Mouse (Mus musculus) thymus, adult 2 months (tissue): ENCODE results near the gene E4f1. TPM values are rescaled to one million over a fixed set of nuclear protein-coding genes. Genes with fewer than 3 reads are reported as not detected.
A peak's percentile ranks its signal among the peaks of the same experiment; 100 is the strongest.

Source experiments
- DNase-seq: peaks from one replicate; pipeline ENCODE4 v3.0.0; 2021
- H3K27ac ChIP-seq: fragments of 200-500 bp; 2 replicates; pipeline ENCODE4 v1.5.1; 2012; ENCODE audit warnings: low read length, control low read depth; ENCODE audit not compliant: control insufficient read depth, insufficient read depth
- H3K27me3 ChIP-seq: fragments of 200-500 bp; 2 replicates; pipeline ENCODE4 v1.6.1; 2012; ENCODE audit warnings: mild to moderate bottlenecking, low read length, moderate library complexity, mixed read lengths; ENCODE audit not compliant: control insufficient read depth, insufficient read depth
- H3K36me3 ChIP-seq: fragments of 200-500 bp; 2 replicates; pipeline ENCODE4 v1.6.1; 2012; ENCODE audit warnings: mild to moderate bottlenecking, low read length, moderate library complexity; ENCODE audit not compliant: control insufficient read depth, insufficient read depth
- H3K4me1 ChIP-seq: fragments of 200-500 bp; replicated peaks from 2 replicates; pipeline ENCODE4 v1.6.1; 2012; ENCODE audit warnings: low read length; ENCODE audit not compliant: control insufficient read depth, insufficient read depth
- H3K4me3 ChIP-seq: fragments of 200-500 bp; 2 replicates; pipeline ENCODE4 v1.5.1; 2012; ENCODE audit warnings: mild to moderate bottlenecking, low read length, control low read depth, moderate library complexity; ENCODE audit not compliant: control insufficient read depth, insufficient read depth
- CTCF ChIP-seq: fragments of 200-500 bp; IDR thresholded peaks from 2 replicates; pipeline ENCODE4 v1.5.1; 2012; ENCODE audit warnings: mild to moderate bottlenecking, control low read depth, low read length, moderate library complexity, borderline replicate concordance; ENCODE audit not compliant: control insufficient read depth, poor library complexity, insufficient read depth; ENCODE audit errors: extremely low read depth
- POLR2A ChIP-seq: fragments of 200-500 bp; IDR thresholded peaks from 2 replicates; pipeline ENCODE4 v1.6.1; 2012; ENCODE audit warnings: mild to moderate bottlenecking, low read length, control low read depth, moderate library complexity; ENCODE audit not compliant: control insufficient read depth, poor library complexity, insufficient read depth; ENCODE audit errors: extremely low read depth
- WGBS: fragments of 180-500 bp; shearing (Covaris S2); methylation state at CpG from one replicate; pipeline ENCODE4 v1.1.7; 2018; 5-methylcytosine and 5-hydroxymethylcytosine counted together
- polyA plus RNA-seq: library from polyadenylated mRNA; depleted of rRNA; stranded (reverse); fragments of >200 nt; gene quantifications from 2 replicates; pipeline ENCODE4 v1.2.3, GENCODE M21; 2012

Gene E4f1
- polyA plus RNA-seq, 1 experiment = 188 TPM

DNA sequence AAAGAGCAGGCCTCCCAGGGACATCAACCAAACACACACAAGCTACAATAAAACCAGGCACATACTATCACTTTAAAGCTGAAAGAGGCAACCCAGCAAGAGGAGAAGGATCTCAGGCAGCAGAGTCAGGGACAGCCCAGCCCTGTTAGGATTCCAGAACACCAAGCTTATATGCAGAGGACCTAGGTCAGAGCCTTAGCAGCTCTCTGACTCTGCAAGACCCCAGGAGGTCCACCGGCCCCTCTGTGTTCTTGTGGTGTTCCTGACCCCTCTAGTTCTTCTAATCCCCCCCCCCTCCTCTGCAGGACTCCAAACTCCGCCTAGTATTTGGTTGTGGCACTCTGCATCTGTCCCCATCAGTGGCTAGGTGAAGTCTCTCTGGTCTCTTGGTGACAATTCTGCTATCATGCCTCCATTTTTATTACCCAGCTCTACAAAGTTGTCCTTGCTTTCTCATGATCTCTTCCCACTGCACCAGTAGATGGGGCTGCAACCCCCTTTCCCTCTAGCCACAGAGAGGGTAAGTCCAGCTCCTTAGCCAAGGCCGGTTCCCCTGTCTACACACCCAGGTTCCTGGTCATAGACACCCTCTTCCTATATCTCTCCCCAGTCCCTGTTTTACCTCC lies 10.2 kb upstream of the E4f1 start:
- DNase-seq = no peak
- no peak overlapping the region for H3K27ac ChIP-seq
- H3K4me1 ChIP-seq = peaks cover 8% of the 10 kb centered on the region
- no peaks in the 10 kb centered on the region for H3K27me3 ChIP-seq
- TF ChIP-seq CTCF = no peak
- peaks cover 19% of the 10 kb centered on the region for H3K36me3 ChIP-seq
- H3K4me3 ChIP-seq = no peak overlapping the region
- 73% methylated on average over 3 of the region's 3 CpGs for WGBS

DNA sequence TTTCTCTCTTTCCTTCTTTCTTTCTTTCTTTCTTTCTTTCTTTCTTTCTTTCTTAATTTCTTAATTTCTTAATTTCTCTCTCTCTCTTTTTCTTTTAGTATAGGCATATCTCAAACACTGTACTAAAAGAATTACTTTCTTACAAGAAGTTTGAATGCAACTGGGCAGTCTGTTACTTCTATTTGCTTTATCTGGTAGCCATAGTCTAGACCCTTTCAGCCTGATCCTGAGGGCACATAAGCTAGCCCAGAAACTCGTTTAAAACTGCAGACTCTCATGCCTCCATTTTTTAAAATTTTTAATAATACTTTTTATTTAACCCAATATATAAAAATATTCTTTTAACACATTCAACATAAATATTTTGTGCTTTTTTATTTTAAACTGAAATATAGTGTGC lies 9.3 kb upstream of the E4f1 start:
- Histone ChIP-seq H3K36me3 (peaks cover 22% of the 10 kb centered on the region), H3K4me1 (peaks cover 8% of the 10 kb centered on the region), H3K27me3 (no peaks in the 10 kb centered on the region), H3K4me3 (no peak overlapping the region), H3K27ac (no peak overlapping the region)
- no peak for DNase-seq
- TF ChIP-seq CTCF (no peak), POLR2A (no peak)
- 19% methylated on average over 1 of the region's 1 CpGs for WGBS

DNA sequence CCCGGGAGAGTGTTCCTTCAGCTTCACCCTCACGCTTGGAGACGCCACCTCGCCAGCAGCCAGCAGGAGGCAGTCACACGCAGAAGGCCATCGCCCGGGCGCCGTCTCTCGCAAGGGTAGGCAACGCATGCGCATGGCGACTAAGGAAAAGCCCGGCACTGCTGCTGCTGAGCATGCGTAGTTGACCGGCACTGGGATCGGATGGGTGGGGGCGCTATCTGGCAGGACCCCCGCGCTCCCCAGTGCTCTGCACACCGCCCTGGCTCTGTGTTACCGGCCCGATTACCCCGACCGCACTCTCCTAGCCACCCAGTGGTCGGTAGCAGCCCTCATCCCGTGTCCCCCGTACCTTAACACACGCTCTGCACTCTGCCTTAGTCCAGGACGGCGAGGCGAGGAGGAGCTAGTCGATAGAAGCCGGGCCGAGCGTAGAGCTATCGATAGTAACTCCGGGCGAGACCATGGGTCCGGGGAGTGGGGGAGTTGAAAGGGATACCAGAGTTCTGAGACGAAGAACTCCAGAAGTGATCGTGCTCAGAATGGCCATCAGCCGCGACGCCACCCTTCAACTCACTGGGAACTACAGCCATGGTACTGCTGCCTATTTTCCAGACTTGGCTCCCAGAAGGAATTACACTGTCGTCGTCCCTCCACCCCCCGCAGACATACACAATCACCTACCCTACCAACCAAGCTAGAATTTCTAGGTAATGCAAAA lies 8.7 kb upstream of the E4f1 start, which contains the start of gene Mlst8:
TSS of gene Mlst8 (minus strand) at position 416 of the 718 bp plus-strand sequence.
- Histone ChIP-seq H3K27ac (peak within 1 kb of the TSS; percentile 71), H3K4me3 (peak within 1 kb of the TSS; percentile 95), H3K4me1 (peaks cover 8% of the 10 kb centered on the region), H3K36me3 (peaks cover 22% of the 10 kb centered on the region), H3K27me3 (no peaks in the 10 kb centered on the region)
- peak; percentile 98 for DNase-seq
- WGBS = under 1% methylated on average over 48 of the region's 48 CpGs
- TF ChIP-seq CTCF (peak; percentile 92), POLR2A (peak; percentile 54; the same call in 1 of the 2 replicates)

DNA sequence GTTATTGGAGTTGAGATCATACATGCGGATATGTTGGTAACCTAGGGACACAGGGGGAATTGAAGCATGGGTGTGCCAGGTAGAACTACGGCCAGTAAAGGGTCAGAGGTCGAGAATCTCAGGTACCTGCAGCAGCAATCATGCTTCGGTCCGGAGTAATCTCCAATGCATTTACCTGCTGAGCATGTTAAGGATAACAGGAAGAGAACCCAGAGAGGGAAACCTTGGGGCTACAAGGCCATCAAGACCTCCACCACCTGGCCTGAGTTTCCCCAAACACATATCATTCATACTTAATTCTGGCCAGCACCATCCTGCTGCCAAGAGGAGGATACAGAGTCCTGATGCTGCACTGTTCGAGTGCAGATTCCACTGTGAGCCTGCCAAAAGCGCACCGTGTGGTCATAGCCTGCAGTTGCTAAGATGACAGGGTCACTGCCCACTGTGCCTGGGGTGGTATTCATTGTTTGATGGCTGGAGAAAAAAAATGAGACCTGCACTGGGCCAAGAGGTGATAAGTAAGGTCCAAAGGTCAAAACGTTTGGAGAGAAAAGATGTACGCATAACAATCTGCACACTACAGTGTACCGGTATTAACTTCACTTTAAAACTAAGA lies 8.0 kb upstream of the E4f1 start:
- TF ChIP-seq POLR2A (no peak), CTCF (no peak)
- H3K36me3 ChIP-seq = peaks cover 22% of the 10 kb centered on the region
- H3K4me3 ChIP-seq = 0 out of 2 replicates have a peak overlapping the region, but pooled peaks have one; percentile 95
- H3K4me1 ChIP-seq = peaks cover 8% of the 10 kb centered on the region
- WGBS = 63% methylated on average over 11 of the region's 11 CpGs
- H3K27ac ChIP-seq = no peak overlapping the region
- no peaks in the 10 kb centered on the region for H3K27me3 ChIP-seq
- no peak for DNase-seq

DNA sequence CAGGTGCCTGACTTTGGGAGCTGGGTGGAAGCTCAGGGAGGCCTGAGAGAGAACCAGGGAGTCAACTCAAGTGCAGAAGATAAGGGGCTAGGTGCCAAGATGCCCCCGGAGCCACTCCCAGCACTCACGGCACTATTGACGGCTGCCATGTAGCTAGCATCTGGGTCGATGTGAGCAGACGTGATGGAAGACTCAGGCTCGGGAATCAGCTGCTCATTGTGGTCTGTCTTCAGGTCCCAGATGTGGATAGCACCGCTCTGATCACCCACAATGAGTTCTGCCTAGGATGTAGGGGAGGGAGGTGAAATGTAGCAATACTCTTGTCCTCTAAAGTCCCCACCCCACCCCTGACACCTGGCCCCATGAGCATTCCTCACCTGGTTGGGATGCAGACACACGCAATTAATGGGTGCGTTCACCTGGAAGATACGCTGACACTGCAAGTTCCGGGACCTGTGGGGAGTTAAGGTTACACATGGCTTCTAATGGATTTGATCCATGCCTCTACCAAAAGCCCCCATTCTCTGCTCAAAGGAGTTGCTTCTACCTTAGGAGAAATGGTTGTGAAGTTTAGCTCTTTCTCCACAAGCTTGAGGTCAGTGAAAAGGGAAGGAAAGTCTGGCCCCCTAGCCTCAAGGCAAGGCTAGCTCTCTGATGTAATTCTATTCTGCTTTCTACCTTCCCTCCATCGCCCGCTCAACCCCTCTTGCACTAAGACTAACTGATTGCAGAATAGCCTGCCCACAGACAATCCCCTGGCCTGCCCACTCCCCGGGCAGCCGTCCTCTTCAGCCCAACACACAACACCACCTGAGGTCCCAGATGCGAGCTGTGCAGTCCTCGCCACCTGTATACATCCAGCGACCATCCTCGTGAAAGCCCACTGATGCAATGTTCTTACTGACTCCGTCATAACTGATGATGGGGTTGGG lies 7.2 kb upstream of the E4f1 start:
- H3K4me3 ChIP-seq = no peak overlapping the region
- 97% methylated on average over 20 of the region's 20 CpGs for WGBS
- TF ChIP-seq CTCF (no peak), POLR2A (no peak)
- H3K27me3 ChIP-seq = no peaks in the 10 kb centered on the region
- no peak overlapping the region for H3K27ac ChIP-seq
- DNase-seq = no peak
- peaks cover 13% of the 10 kb centered on the region for H3K4me1 ChIP-seq
- H3K36me3 ChIP-seq = peaks cover 22% of the 10 kb centered on the region

DNA sequence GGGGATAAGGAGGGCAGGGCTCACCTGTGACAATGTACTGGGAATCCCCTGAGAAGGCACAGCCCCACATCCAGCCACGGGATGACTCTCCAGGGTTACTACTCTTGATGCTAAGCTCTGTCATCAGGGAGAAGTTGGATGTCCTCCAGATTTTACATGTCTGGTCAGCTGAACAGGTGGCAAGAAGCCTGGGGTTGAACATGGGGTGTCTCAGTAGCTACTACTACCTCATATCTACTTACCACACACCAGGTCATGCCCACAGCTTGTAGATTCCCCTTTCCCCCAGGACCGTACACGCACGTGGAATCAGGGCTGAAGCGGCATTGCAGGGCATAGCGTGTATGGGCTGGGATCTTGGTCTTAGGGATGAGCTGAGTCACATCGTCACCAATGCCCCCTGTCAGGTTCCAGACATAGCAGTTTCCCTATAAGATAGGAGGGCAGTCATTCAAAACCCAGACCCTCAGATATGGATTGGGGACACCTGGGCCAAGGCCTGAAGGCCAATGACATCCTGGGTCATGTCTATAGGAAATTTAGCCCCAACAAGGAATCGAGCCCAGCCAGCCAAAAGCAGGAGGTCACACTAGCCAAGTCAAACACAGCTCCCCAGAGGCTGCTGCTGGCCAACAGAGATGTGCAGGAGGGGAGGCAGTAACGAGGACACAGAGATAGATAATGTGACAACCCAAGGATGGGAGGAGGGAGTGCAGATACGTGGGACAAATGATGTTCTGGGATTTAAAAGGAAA lies 6.1 kb upstream of the E4f1 start:
- DNase-seq = no peak
- WGBS = 92% methylated on average over 10 of the region's 10 CpGs
- H3K27me3 ChIP-seq = no peaks in the 10 kb centered on the region
- TF ChIP-seq POLR2A (no peak), CTCF (no peak)
- H3K4me1 ChIP-seq = peaks cover 20% of the 10 kb centered on the region
- H3K27ac ChIP-seq = no peak overlapping the region
- no peak overlapping the region for H3K4me3 ChIP-seq
- H3K36me3 ChIP-seq = peaks cover 22% of the 10 kb centered on the region
